Mouse (Mus musculus) adrenal gland, postnatal 4 days (tissue): ENCODE data around the gene Alcam. TPM values are rescaled to one million over a fixed set of nuclear protein-coding genes. Genes with fewer than 3 reads are reported as not detected.

Experiments
- DNase-seq, 2 experiments: peaks; one replicate each; pipeline ENCODE4 v3.0.0; 2021 to 2022; ENCODE audit warnings: low spot score in 2 of 2, mixed read lengths in 2 of 2
- total RNA-seq, 2 experiments: library from RNA; stranded (reverse); gene quantifications; 2 replicates each; pipeline ENCODE4 v1.2.3; 2021

The Alcam gene
- total RNA-seq, 2 experiments from 2014 or later, result 103 to 129 TPM

DNA sequence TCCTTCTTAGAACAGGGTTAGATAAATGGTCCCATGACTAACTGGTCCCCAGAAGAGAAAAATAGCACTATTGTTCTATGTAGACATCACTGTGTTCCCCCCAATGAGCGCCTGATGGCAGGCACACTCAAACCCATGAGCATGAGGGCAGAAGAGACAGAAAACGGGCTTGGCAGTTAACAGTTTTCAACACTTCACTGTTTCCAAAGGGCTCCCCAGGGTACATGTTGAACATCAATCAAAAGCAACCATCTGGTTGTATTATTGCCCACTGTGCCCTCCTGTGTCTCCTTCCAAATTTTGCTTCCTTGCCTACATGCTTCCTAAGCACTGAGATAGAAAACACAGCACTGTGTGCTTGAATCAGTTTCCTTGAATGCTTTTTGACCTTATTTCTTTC is 173.7 kb downstream of the Alcam start:
- no peak for DNase-seq

DNA sequence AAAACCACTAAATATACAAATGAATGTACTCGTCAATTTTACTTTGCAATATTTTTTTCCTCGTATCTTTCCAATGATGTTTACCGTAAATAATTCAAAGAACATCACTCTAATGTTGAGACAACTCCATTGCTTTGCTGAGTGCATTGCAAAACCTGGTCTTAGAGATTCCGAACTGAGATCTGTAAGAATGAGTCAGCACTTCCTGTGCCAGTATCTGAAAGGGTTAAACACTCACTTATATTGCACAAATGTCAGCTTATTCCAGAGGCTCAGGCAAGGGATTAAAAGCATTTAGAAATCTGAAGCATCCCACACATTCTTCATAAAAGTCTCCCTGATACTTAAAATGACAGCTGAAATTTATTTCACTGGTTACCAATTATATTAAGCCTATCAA is 188.8 kb downstream of the Alcam start:
- DNase-seq, result no peak

DNA sequence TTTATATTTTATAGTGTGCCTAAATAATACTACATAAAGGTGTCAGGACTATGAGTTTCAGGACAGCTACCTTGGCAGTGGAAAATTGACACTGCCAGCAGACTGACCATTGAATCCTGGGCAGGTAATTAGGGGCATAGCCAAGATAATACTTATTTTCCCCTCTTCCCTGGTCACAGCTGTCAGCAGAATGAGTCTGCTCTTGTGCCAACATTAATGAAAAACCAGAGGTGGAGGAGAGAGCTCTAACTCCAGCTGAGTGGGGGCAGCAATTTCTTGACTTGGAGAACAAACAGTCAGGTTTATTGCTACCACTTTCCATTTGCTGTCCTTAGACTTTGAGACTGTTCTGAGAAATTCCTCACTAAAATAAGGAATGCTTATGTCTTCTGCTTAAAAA is 190.1 kb downstream of the Alcam start:
- no peak for DNase-seq

DNA sequence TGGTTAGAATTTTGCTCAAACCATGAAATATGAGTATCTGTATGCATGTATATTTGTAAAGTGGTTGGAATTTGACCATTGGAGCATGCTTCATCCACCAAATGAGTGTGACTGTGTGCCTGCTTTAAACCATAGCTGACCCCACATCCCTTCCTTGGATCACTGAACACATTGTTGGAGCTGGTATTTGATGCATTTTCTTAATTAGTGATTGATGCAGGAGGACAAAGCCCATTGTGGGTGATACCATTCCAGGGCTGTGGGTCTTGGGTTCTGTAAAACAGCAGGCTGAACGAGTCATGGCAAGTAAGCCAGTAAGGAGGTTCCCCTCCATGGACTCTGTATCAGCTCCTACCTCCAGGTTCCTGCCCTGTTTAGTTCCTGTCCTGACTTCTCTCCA is 191.3 kb downstream of the Alcam start:
- no peak for DNase-seq

DNA sequence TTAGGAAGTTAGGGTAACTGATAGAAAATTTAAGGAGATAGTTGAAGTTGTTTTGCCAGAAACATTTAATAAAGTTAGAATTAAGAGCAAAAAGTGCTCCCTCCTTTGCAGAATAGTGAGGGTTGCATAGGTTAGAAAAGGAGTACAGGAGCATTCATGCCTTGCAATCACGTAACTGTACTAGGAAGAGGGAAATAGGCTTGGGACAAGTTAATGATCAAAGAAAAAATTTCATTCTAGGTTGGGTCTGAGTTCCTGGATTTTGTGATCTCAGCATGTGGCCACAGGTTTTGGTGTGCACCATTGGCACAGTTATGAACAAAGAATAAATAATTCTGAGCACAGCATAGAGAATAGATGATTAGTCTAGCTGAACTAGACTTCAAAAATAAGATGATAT is 192.1 kb downstream of the Alcam start:
- no peak for DNase-seq

DNA sequence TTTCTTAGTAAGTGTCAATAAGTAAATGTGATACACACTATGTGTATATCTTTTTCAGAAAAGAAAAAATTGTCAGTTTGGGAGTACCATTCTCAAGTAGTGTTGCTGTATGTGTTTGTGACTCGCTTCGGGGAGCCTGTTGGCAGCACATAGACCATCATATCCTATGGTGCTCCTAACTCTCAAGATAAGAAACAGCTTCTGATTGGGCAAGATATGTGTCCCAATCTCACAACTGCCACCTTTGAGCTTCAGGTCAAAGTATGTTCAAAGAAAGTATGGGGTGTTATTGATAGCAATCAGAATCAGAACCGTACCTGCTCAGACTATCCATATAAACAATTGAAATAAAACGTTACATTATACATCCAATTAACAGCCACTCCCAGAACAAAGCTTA is 202.9 kb downstream of the Alcam start:
- no peak for DNase-seq

DNA sequence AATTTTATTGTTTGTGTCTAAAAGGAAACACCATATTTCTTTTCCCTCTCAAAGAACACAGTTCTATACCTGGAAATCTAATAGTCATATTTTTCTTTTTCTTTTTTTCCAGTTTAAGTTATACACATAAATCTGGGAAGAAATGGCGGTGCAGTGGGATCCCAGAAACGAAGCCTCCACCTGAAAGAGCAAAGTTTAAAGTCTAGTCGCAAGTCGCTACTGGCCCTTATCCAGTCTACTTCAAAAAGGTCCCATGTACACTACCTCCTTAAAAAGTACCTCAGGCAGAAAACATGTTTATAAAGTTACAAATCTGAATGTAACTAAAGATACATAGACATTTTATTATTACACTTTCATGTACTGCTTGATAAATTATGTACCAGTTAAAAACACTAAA is 203.7 kb downstream of the Alcam start:
- DNase-seq, result no peak

DNA sequence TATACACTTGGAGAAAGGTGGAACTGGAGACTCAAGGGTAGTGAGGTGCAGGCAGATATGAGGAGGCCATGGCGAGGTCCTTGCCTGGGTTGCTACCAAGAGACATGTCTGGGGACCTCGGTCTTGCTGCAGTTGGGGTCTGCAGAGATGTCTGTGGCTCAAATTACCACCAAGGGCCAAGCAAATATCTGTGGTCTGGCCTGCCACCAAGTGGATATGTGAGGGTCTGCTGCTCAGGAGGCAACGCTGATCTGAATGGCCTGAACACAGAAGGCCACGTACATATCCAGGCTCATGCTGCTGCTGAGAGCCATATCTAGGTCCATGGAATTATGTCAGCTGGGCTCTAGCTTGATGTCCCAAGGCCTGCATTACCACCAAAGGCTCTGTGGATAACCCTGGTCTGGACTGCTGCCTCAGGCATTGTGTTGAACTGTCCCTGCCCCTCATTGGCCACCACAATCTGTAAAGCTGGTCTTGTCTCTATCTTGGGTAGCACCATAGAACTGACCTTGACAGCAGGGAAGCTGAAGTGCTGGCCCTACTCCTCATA is 210.4 kb downstream of the Alcam start:
- no peak for DNase-seq

DNA sequence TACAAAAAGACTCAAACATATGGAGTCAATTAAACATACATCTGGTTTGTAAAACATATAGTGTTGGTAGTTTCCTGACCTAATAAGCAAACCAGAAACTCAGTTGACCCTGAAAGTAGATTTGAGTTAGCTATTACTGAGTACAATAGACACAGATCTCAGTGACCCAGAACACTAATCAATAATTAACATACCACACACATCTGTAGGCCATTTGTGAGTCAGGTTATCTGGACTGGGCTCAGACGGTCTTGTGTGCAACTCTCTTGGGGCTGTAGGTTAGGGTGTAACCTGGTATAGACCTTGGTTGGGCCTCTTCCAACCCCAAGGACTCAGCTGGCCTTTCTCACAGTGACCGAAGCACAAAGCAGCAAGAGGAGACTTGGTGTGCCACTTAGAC is 211.7 kb downstream of the Alcam start:
- DNase-seq, result no peak

DNA sequence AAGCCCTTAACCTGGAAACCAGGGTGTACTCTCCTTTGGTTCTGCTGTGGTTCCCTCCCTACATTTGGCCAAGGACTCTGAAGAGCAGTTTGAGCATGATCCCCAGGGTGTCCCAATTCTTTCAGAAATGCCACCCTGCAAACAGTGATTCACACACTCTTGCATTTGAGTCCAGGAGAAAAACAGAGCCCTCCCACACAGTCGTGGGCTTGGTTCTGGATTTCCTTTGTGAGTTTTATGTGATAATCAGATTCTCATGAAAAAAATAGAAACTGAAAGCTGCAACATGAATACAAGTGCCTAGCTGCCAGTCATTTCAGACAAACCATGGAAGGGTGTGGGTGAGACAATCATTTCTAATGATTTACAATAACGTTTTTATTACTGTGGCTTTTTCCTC is 223.9 kb downstream of the Alcam start:
- no peak for DNase-seq

DNA sequence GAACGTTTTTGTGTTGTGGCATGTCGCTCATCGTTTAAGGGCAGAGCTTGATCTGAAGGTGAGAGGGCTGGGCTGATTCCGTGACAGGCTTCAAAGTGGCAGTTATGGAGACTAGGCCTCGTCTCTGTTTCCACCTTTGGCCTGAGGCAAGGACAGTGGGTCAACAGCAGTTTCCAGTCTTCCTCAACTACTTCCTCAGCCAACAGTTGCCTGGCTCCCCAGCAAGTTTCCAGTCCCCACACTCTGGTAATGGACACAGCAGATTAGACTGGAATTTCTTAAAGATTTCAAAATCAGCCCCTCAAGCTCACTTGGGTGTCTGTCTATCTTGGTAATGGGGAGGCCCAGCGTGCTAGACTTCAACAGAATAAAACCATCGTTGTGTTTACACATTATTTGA is 224.4 kb downstream of the Alcam start:
- DNase-seq, result no peak

DNA sequence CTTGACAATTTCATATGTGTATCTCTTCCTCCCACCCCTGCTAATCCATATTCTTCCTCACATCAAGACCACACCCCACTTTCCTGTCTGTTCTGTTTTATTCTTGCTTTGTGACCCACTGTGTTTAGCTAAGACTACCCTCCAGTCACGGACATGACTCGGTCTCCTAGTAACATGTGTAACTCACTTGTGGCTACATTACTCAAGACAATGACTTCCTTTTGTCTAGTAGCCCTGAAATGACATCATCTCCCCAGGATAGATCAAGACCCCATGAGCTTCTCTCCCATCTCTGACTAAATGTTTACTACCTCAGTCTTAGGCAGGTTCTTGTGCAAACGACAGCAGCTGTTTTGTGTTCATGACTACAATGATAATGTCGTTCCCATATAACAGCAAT is 231.0 kb downstream of the Alcam start:
- DNase-seq, result no peak

DNA sequence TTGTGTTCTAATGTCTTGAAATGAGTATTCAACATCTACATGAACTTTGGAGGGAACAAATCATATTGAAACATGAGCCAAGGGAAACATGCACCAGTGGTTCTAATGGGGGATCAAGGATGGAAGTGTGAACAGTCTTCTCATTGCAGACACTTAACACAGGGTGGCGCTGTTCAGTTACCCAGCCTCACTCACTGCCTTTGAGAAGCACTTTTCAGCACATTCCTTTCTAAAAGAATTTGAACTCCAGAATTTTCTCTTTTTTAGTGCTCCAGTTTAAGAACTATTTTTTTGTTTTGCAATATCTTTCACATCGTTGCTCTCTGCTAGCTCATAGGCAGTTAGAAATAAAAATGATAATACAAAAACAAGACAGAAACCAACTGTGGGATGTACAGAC is 234.8 kb downstream of the Alcam start:
- no peak for DNase-seq

DNA sequence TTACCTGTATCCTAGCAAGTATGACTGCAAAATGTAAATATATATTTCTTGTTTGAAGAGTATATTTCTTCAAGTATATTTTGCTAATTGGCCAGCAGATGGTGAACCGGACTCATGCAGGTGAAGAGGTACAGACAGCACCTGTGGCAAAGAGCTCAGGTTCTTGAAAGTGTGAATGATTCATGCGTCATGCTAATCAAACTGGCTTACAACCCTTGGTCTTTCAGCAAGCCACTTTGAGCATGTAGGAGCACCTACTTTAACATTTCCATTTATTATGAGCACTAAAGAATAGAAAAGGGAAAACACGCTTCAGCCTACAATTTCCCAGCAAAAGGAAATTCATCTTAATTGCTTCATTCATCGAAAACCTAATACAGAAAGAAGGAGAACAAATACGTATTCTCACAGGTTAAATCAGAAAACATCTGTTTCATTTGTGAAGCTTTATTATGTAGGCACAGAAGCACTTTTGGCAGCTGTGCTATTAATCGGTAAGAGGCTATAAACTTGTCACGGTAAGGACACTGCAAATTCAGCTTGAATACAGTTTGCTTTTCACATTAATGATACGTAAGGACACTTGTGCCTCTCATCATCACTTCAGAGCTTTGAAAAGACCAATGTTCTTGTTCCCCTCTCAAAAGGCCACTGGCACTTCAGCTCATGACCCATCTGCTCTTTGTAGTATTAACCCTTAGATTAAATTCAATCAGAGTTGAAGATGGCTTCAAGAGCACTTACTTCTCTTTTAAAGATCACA is 242.8 kb downstream of the Alcam start:
- DNase-seq, result no peak

DNA sequence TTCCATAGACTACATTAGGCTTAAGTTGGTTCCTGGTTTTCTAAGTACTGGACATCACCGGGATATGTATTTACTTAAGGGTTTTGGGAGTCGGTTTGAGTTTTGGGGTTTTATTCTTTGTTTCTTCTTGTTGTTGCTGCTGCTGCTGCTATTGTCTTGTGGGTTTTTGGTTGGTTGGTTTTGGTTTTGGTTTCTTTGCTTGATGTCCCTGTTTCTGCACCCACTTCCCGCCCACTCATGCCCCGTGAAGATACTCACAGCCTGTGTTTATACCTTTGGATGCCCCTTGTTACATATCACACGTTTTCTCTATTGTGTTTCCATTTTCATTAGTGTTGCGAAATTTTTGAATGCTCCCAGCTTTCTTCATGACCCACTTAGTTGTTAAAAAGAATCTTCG is 253.8 kb downstream of the Alcam start:
- DNase-seq, result no peak
